Mouse (Mus musculus) brain, embryonic 18.5 days (tissue): ENCODE data around the gene Nexn.

ENCODE experiments used
- DNase-seq: peaks from one replicate; pipeline ENCODE4 v3.0.0-alpha.2; 2012; ENCODE audit warnings: low read depth, low spot score

Gene Nexn

DNA sequence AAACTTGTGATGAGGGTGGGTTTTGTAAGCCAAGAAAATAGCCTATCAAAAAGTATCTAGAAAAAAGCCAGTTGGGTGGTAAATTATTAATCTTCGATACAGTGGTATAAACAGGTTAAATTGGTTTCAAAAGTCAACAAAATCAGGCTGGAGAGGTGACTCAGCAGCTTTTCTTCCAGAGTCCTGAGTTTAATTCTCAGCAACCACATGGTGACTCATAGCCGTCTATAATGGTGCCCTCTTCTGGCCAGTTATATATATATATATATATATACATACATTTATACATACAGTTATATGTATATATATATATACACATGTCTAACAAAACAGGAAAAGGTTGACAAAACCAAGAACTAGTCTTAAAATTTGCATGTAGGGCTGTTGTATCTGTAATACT, 27.3 kb downstream of the Nexn start:
- DNase-seq = no peak

GRCm38 (mm10) chr3:152235805-152236204, 30.3 kb downstream of the Nexn start:
- DNase-seq = no peak

DNA sequence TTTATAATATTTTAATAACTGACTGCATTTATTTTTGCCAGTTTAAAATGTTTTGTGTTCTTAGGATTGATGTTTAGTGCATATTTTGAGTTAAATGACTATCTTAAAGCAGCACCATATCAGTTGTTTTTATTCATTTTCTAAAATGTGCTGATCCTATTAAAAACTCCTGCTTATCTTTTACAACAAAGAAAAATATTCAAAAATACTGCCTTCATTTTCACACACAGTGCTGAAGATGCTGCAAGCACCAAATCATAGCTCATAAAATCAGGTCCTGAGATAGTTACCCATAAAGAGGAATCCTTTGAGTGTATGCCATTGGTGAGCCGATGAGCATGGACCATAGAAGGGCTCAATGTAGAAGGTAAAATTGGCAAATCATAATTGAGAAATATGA, 30.9 kb downstream of the Nexn start:
- no peak for DNase-seq

DNA sequence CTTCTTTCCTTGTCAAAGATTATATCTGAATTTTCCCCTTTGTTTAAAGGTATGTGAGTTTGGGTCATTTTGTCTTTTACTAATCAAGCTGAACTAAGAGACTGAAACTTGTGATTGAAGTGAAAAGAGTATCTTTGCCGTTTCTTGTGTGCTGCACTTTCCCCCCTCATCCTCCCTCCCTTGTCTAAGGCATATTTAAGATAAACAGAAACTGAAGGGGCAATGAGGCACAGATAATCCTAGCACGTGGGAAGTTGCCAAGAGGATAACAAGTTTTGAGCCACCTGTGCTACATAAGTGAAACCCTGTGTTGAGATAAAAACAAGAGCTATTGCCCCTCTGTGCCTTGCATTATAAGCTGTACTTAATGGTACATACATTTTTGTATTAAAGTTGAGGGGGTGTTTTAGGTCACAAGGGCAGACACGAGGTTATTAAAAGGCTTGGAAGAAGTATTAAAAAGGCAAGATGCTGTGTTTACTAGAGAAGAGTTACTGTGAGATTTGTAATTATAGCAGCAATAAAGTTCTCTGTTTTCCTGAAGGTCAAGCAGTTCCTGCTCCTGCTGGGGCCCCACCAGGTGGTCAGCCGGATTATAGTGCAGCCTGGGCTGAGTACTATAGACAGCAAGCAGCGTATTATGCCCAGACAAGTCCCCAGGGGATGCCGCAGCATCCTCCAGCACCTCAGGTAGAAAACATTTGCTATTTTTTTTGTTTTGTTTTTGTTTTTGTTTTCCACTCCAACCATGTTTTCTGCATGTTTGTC, 34.6 kb downstream of the Nexn start:
- DNase-seq = no peak

DNA sequence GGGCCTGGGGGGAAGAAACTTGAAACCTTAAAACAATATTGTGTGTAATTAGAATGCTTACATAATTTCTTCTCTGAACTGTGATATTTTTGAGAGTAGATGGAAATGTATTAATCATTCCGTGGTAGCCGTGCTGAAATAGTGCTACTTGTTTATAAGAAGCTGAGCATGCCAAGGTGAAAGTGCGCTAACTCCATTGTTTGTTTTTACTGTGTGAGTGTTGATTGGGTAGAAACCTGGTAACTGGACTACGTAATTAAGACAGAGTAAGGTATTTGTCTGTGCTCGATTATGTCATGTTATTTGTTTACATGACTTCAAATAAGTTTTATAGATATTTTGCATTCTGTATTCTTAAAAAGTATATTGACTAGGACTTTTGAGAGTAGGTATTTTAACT, 36.9 kb downstream of the Nexn start:
- DNase-seq = no peak

DNA sequence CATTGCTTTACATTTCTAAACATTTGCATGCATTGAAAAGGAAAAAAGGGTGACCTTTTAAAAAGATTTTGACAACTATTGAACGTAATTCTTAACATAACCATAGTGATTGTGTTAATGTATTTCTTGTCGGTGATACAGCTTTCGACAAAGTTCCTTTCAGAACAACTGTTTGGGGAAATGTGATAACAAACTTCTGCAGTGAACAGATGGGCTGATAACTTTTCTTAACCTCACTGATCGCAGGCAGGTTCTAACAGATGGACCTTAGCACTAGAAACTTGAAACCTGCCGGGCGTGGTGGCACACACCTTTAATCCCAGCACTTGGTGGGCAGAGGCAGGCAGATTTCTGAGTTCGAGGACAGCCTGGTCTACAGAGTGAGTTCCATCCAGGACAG, 37.3 kb downstream of the Nexn start:
- DNase-seq = no peak

DNA sequence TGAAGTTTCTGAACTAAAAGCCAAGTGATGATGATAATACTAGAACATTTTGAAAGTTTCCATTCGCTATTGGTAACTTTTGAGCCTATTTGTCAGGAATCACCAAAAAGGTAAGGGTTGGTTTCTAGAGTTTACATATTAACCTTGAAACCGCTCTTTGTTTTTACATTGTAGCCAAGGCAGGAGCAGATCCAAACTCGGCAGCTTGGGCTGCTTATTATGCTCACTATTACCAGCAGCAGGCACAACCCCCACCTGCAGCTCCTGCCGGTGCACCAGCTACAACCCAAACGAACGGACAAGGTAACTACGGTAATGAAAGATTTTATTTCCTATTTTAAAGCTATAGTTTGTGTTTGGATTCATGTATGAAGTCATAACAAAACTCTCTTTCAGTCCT, 40.2 kb downstream of the Nexn start:
- no peak for DNase-seq

GRCm38 (mm10) chr3:152224918-152225317, 41.2 kb downstream of the Nexn start:
- DNase-seq = no peak

DNA sequence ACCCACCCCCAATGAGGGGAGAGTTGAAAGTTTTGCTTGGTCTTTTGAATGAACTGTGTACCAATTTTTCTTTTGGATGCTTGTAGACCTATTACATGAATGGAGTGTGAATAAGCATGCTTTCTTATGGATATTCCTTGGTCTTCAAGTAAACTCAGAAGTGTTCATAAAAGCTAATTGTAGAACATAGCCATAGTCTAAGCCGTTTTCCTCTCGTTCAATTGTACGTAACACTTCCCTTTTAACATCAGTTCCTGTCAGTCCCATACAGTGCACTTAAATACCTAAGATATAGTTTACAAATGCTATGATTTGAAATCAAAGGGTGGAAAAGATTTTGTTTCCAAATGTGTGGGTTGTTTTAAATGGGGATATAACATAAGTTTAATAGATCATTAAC, 52.7 kb downstream of the Nexn start:
- DNase-seq = no peak

DNA sequence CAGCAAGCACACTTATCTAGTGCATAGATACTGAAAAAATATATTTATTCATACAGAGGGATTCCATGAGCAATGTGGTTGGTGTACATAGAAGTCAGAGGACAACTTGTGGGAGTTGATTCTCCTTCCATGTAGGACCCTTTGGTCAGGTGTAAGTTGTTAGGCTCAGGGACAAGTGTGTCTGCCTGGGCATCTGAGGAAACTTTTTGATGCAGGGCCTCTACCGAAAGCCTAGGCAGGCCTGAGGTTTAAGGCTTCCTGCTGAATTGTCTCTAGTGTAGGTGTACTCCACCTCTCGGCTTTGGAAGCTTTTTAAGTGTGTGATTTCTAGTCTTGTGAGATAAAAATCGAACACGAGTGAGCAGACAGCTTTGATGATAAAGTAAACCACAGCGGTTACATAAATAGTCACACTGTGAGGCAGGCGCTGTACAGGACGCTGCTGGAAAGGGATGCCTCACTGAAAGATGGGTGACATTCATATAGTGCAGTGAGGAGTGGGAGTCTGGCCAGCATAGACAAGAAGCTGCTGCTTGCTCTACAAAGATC, 54.3 kb downstream of the Nexn start:
- no peak for DNase-seq

DNA sequence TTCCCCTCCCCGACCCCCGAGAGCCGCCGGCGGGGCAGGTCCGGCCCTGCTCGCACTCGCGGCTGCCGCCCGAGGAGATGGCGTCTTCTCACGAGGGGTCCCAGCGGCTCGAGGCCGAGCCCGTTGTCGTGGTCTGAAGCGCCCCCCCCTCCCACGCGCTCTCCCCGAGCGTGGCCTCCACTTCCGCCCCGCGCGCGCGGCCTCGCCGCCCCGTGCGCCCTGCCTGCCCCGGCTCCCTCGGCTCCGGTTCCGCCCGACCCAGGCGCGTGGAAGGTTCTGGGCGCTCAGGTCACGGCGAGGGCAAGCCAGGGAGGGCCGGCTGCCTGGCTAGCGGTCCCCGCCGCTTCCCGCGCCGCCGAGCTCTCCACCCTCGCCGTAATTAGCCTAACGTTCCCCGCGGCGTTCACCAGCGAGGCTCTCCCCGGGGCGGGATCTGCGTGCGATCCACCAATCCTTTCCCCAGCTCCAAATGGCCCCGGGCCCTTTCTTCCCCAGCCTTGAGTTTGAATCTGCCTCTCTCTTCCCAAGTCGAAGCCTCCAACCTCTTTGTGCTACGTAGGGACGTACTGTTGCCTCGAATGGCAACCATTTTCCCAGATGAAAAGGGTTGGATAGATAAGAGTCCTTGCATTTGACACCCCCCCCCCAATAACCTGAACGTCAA, 55.3 kb downstream of the Nexn start:
- DNase-seq = no peak

DNA sequence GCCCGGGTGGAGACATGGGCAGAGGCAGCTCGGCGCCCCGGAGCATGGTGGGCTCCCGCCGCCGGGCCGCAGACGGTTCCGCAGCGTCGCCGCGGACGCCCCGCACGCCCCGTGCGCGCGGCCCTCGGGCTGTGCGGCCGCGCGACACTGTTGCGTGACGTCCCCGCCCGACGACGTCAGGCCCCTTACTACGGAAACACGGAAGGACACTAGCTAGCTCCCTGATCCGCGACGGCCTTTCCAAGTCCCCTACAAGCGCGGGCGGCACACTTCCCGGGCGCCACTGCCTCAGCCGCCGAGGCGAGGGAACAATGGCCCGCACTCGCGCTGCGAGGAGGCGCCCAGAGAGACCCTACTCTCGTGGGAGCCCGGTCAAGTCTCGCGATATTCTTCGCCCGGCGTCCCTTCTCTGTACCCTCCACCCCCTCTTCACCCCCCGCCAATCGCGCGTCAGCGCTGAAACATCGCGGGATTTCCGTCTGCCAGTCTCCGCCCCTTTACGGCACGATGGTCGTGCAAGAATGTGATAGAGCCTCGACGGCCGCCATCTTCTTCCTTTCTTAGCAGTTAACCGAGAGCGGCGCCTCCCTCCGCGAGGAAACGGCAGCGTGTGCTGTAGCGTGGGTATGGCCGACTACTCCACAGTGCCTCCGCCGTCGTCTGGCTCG, 56.0 kb downstream of the Nexn start, which contains the start of the genes Dnajb4 and Fubp1:
Gene Dnajb4, minus strand, starts transcription at position 336 of the 668 bp plus-strand sequence.
Gene Fubp1, plus strand, starts transcription at position 456 of the 668 bp plus-strand sequence.
- peak; percentile 97 for DNase-seq

DNA sequence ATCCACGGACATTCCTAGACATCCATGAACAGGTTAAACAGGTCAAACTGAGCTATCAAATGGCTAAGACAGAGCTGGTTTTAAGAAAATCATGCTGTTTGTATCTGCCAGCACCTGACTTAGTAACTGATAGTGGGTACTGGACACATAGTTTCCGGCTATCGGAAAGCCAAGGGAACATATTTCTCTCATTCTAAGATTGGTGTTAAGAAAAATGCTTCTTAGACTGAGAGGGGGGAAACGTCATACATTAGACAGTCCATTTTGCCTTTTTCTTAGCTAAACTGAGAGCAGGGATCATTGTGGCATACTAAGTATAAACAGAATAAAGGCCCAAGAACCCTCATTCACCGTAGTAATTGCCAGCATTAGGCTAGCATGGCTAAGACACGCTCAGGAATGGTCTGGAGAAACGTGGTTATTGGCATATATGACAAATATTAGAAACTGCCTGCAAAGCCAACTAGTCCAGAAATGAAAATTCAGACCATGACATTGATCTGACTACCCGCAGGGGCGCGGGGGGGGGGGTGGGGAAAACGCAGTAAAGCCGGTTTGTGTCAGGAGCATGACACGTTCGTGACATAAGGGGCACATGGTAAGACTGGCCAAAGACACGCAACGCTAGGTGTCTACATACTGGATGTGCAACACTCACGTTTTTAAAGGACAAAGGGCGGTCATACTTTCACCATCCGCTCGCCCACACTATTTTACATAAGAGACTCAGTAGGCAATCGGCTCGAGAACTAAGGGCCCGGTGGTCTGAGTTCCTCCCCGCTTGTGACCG, 56.8 kb downstream of the Nexn start:
- no peak for DNase-seq

- no peak for DNase-seq
Observed at GRCm38 (mm10) chr3:152208096-152208885, 57.9 kb downstream of the Nexn start.

- DNase-seq = no peak
Observed at GRCm38 (mm10) chr3:152207156-152207555, 59.0 kb downstream of the Nexn start.

GRCm38 (mm10) chr3:152204577-152204976, 61.6 kb downstream of the Nexn start:
- DNase-seq = no peak

- no peak for DNase-seq
Observed at GRCm38 (mm10) chr3:152203996-152204395, 62.2 kb downstream of the Nexn start.

GRCm38 (mm10) chr3:152203411-152203810, 62.7 kb downstream of the Nexn start:
- no peak for DNase-seq

DNA sequence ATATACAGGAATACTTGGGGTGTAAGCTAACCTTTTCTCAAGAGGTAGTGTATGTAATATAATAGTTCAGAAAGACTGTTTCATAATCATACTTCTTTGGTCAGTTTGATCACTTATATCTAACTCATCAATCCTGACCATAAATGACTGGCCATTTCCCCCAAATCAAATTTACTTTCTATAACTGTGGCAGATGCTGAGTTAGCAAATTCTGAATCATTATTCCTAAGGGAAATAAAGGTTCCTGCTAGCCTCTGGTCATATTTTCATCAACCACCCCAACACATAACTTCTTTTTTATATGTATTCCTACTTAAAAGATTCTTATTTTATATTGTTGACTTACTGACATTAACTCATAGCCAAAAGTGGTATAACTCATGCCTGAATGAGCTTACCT, 63.2 kb downstream of the Nexn start:
- no peak for DNase-seq

GRCm38 (mm10) chr3:152201651-152202050, 64.5 kb downstream of the Nexn start:
- DNase-seq = no peak

DNA sequence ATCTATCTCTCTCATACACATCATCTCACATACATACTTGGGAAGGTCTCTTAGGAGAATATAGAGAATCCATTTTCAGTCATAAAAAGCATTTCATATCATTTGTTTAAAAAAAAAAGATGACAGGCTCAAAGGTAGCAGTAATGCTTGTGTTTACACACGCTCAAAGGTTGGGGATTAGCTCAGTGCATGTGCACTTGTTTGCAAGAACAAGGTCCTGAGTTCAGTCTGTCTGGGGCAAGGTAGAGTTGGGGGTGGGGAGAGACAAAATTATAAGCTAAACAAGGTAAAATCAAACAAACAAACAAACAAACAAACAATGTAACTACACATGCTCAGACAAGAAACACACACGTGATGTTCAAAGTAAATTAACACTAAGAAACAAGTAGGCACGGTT, 65.0 kb downstream of the Nexn start:
- DNase-seq = no peak
